Mouse (Mus musculus): Measurements from ENCODE around the gene Aida. TPM values are rescaled to one million over a fixed set of nuclear protein-coding genes. Genes with fewer than 3 reads are reported as not detected.
"Not testable (repeated sequence)": the region's sequence is repeated elsewhere in the genome, so short reads cannot be mapped to it uniquely, and the experiment has no call there.

Gene Aida
- polyA plus RNA-seq, 1 experiment from 2014 or later, result 65.3 TPM

DNA sequence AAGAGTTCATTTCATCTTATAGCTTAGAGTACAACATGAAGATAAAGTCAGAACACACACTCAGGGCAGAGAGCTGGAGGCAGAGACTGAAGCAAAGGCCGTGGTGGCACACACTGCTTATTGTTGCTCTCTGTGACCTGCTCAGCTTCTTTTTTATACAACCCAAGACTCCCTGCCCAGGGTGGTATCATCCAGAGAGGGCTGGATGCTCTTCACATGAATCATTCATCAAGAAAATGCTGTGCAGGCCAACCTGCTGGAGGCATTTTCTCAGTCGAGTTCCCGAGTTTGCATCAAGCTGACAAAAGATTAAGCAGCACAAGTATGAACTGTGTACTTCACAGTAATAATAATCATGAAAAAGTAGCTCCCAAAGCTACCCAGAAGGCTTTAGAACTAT, 8.0 kb upstream of the Aida start:
- Histone ChIP-seq H3K36me3 (peaks cover 78% of the 10 kb centered on the region), H3K27ac (no peak overlapping the region), H3K4me3 (no peak overlapping the region), H3K27me3 (no peaks in the 10 kb centered on the region), H3K9ac (no peak overlapping the region), H3K4me2 (no peak overlapping the region), H3K9me3 (no peaks in the 10 kb centered on the region), H3K4me1 (no peaks in the 10 kb centered on the region)
- ATAC-seq (ENCODE audit: insufficient number of reproducible peaks, insufficient read depth, low FRiP score, low TSS enrichment, low read depth), result no peak
- WGBS, result 87% methylated on average over 3 of the region's 3 CpGs

GRCm38 (mm10) chr1:183289576-183289975, 6.8 kb upstream of the Aida start:
- Histone ChIP-seq H3K4me3 (no peak overlapping the region), H3K9ac (no peak overlapping the region), H3K27me3 (no peaks in the 10 kb centered on the region), H3K4me1 (no peaks in the 10 kb centered on the region), H3K9me3 (no peaks in the 10 kb centered on the region), H3K27ac (no peak overlapping the region), H3K4me2 (no peak overlapping the region), H3K36me3 (peaks cover 71% of the 10 kb centered on the region)
- no peak for ATAC-seq (ENCODE audit: insufficient number of reproducible peaks, insufficient read depth, low FRiP score, low TSS enrichment, low read depth)
- WGBS, result 91% methylated on average over 4 of the region's 4 CpGs

GRCm38 (mm10) chr1:183296877-183297383, 540 bp downstream of the Aida start, which contains the start of gene Brox:
Brox (minus strand) TSS chr1:183297269.
- peak within 1 kb of the TSS; percentile 52 for H3K4me3 ChIP-seq
- peak within 1 kb of the TSS; percentile 60 for H3K27ac ChIP-seq
- ATAC-seq (ENCODE audit: insufficient number of reproducible peaks, insufficient read depth, low FRiP score, low TSS enrichment, low read depth), result peak; percentile 75
- no peaks in the 10 kb centered on the region for H3K9me3 ChIP-seq
- H3K36me3 ChIP-seq, result peaks cover 9% of the 10 kb centered on the region
- H3K4me2 ChIP-seq, result peak within 1 kb of the TSS; percentile 60
- no peaks in the 10 kb centered on the region for H3K27me3 ChIP-seq
- WGBS, result 1% methylated on average over 39 of the region's 39 CpGs
- H3K4me1 ChIP-seq, result no peaks in the 10 kb centered on the region
- peak within 1 kb of the TSS; percentile 71 for H3K9ac ChIP-seq

DNA sequence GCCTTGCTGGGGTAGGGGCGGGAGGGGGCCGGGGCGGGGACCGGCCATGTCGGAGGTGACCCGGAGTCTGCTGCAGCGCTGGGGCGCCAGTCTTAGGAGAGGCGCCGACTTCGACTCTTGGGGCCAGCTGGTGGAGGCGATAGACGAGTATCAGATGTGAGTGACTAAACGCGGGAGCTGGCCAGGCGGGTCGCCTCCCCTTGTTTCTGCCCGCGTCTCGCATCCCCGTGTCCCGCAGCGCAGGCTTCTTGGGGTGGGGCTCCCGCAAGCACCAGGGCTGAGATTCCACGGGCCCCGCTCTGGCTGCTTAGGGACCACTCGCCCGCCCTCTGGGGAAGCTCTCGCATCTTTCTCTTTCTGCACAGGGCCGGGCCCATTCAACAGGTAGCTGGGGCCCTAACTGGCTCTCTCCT, 1.1 kb downstream of the Aida start:
- peak overlapping the region; percentile 52 for H3K4me3 ChIP-seq
- H3K27me3 ChIP-seq, result no peaks in the 10 kb centered on the region
- H3K9me3 ChIP-seq, result no peaks in the 10 kb centered on the region
- H3K4me1 ChIP-seq, result no peaks in the 10 kb centered on the region
- WGBS, result under 1% methylated on average over 26 of the region's 30 CpGs
- peak overlapping the region; percentile 60 for H3K4me2 ChIP-seq
- peak overlapping the region; percentile 68 for H3K9ac ChIP-seq
- H3K27ac ChIP-seq, result peak overlapping the region; percentile 55
- peaks cover 9% of the 10 kb centered on the region for H3K36me3 ChIP-seq
- ATAC-seq (ENCODE audit: insufficient number of reproducible peaks, insufficient read depth, low FRiP score, low TSS enrichment, low read depth), result no peak; the same call in 1 of the 2 replicates

GRCm38 (mm10) chr1:183297886-183298489, 1.6 kb downstream of the Aida start:
- Histone ChIP-seq H3K4me1 (no peaks in the 10 kb centered on the region), H3K4me3 (peak overlapping the region; percentile 52), H3K27ac (peak overlapping the region; percentile 55), H3K27me3 (no peaks in the 10 kb centered on the region), H3K9ac (peak overlapping the region; percentile 68), H3K36me3 (peaks cover 7% of the 10 kb centered on the region), H3K9me3 (no peaks in the 10 kb centered on the region), H3K4me2 (peak overlapping the region; percentile 60)
- ATAC-seq (ENCODE audit: insufficient number of reproducible peaks, insufficient read depth, low FRiP score, low TSS enrichment, low read depth), result no peak
- WGBS, result under 1% methylated on average over 20 of the region's 20 CpGs

- H3K36me3 ChIP-seq, result no peaks in the 10 kb centered on the region
- no peak overlapping the region for H3K9ac ChIP-seq
- no peak overlapping the region for H3K27ac ChIP-seq
- H3K9me3 ChIP-seq, result no peaks in the 10 kb centered on the region
- H3K27me3 ChIP-seq, result no peaks in the 10 kb centered on the region
- no peak overlapping the region for H3K4me2 ChIP-seq
- no peak for ATAC-seq (ENCODE audit: insufficient number of reproducible peaks, insufficient read depth, low FRiP score, low TSS enrichment, low read depth)
- no peaks in the 10 kb centered on the region for H3K4me1 ChIP-seq
- no peak overlapping the region for H3K4me3 ChIP-seq
- 86% methylated on average over 6 of the region's 6 CpGs for WGBS
Measured at GRCm38 (mm10) chr1:183299161-183299560, 2.8 kb downstream of the Aida start.

GRCm38 (mm10) chr1:183307555-183307954, 11.2 kb downstream of the Aida start:
- no peak for ATAC-seq (ENCODE audit: insufficient number of reproducible peaks, insufficient read depth, low FRiP score, low TSS enrichment, low read depth)
- WGBS, result 45% methylated on average over 3 of the region's 3 CpGs
- no peak overlapping the region for H3K4me2 ChIP-seq
- H3K27me3 ChIP-seq, result no peaks in the 10 kb centered on the region
- 0 out of 2 replicates have a peak overlapping the region, but pooled peaks have one; percentile 37 for H3K9ac ChIP-seq
- H3K4me1 ChIP-seq, result peaks cover 8% of the 10 kb centered on the region; the same call in 1 of the 2 replicates
- no peak overlapping the region for H3K4me3 ChIP-seq
- H3K9me3 ChIP-seq, result no peaks in the 10 kb centered on the region
- peaks cover 15% of the 10 kb centered on the region for H3K36me3 ChIP-seq
- H3K27ac ChIP-seq, result peak overlapping the region; percentile 64

- 75% methylated on average over 1 of the region's 1 CpGs for WGBS
- no peaks in the 10 kb centered on the region for H3K9me3 ChIP-seq
- H3K4me3 ChIP-seq, result no peak overlapping the region
- no peak for ATAC-seq (ENCODE audit: insufficient number of reproducible peaks, insufficient read depth, low FRiP score, low TSS enrichment, low read depth)
- H3K4me1 ChIP-seq, result peaks cover 8% of the 10 kb centered on the region; the same call in 1 of the 2 replicates
- H3K27ac ChIP-seq, result no peak overlapping the region
- peaks cover 20% of the 10 kb centered on the region for H3K36me3 ChIP-seq
- no peaks in the 10 kb centered on the region for H3K27me3 ChIP-seq
- H3K4me2 ChIP-seq, result no peak overlapping the region
- H3K9ac ChIP-seq, result no peak overlapping the region
Measured at GRCm38 (mm10) chr1:183308476-183308875, 12.1 kb downstream of the Aida start.

DNA sequence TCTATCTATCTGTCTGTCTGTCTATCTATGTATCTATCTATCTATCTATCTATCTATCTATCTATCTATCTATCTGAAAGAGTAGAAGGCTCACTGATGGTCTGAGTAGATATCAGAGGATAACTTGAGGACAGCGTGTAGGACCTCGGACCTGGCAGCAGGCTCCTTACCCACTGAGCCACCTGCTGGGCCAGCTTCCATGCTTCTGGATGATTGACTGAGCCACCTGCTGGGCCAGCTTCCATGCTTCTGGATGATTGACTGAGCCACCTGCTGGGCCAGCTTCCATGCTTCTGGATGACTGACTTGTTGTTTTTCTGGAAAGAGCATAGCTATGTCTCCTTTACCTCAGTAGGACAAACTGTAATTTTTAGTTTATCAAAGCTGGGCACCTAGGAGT, 13.2 kb downstream of the Aida start:
- not testable (repeated sequence) for H3K4me2 ChIP-seq; H3K4me1 ChIP-seq; H3K9ac ChIP-seq; H3K27me3 ChIP-seq; H3K4me3 ChIP-seq; H3K9me3 ChIP-seq; ATAC-seq (ENCODE audit: insufficient number of reproducible peaks, insufficient read depth, low FRiP score, low TSS enrichment, low read depth); H3K27ac ChIP-seq
- 83% methylated on average over 2 of the region's 2 CpGs for WGBS
- peaks cover 29% of the 10 kb centered on the region for H3K36me3 ChIP-seq

GRCm38 (mm10) chr1:183312076-183312475, 15.7 kb downstream of the Aida start:
- Histone ChIP-seq H3K27me3 (no peaks in the 10 kb centered on the region), H3K4me1 (peaks cover 7% of the 10 kb centered on the region; the same call in 1 of the 2 replicates), H3K36me3 (peaks cover 52% of the 10 kb centered on the region), H3K9me3 (no peaks in the 10 kb centered on the region), H3K4me3 (no peak overlapping the region), H3K4me2 (no peak overlapping the region), H3K27ac (no peak overlapping the region), H3K9ac (no peak overlapping the region)
- ATAC-seq (ENCODE audit: insufficient number of reproducible peaks, insufficient read depth, low FRiP score, low TSS enrichment, low read depth), result no peak
- WGBS, result 95% methylated on average over 2 of the region's 2 CpGs

- no peaks in the 10 kb centered on the region for H3K9me3 ChIP-seq
- H3K4me2 ChIP-seq, result no peak overlapping the region
- H3K36me3 ChIP-seq, result peaks cover 70% of the 10 kb centered on the region
- no peak overlapping the region for H3K27ac ChIP-seq
- H3K9ac ChIP-seq, result no peak overlapping the region
- no peaks in the 10 kb centered on the region for H3K4me1 ChIP-seq
- no peaks in the 10 kb centered on the region for H3K27me3 ChIP-seq
- H3K4me3 ChIP-seq, result no peak overlapping the region
- 87% methylated on average over 2 of the region's 2 CpGs for WGBS
- ATAC-seq (ENCODE audit: insufficient number of reproducible peaks, insufficient read depth, low FRiP score, low TSS enrichment, low read depth), result no peak
Measured at GRCm38 (mm10) chr1:183315783-183316182, 19.4 kb downstream of the Aida start.

GRCm38 (mm10) chr1:183320708-183321107, 24.3 kb downstream of the Aida start:
- 82% methylated on average over 3 of the region's 3 CpGs for WGBS
- H3K4me2 ChIP-seq, result no peak overlapping the region
- peaks cover 80% of the 10 kb centered on the region for H3K36me3 ChIP-seq

More at GRCm38 (mm10) chr1:183320708-183321107, 24.3 kb downstream of the Aida start:
- Histone ChIP-seq H3K27me3 (no peaks in the 10 kb centered on the region), H3K4me3 (no peak overlapping the region), H3K9me3 (no peaks in the 10 kb centered on the region), H3K9ac (no peak overlapping the region), H3K27ac (no peak overlapping the region), H3K4me1 (no peaks in the 10 kb centered on the region)
- no peak for ATAC-seq (ENCODE audit: insufficient number of reproducible peaks, insufficient read depth, low FRiP score, low TSS enrichment, low read depth)

All from embryonic facial prominence, embryonic 13.5 days (tissue).